Mouse (Mus musculus): ENCODE results near the gene Gm28308. TPM values are rescaled to one million over a fixed set of nuclear protein-coding genes. Genes with fewer than 3 reads are reported as not detected.

Gene Gm28308
- polyA plus RNA-seq, 1 experiment from 2014 or later = not detected

- no peaks in the 10 kb centered on the region for H3K36me3 ChIP-seq
- no peak for ATAC-seq (ENCODE audit: extremely low read depth, insufficient number of reproducible peaks, low FRiP score, low TSS enrichment)
- 16% methylated on average over 16 of the region's 16 CpGs for WGBS
- H3K9me3 ChIP-seq = no peaks in the 10 kb centered on the region
- no peak overlapping the region for H3K4me2 ChIP-seq
- peaks cover 99% of the 10 kb centered on the region for H3K27me3 ChIP-seq (replicated peaks)
- H3K4me3 ChIP-seq = no peak overlapping the region
- H3K27ac ChIP-seq (replicated peaks) = no peak overlapping the region
- no peak overlapping the region for H3K9ac ChIP-seq
- peaks cover 8% of the 10 kb centered on the region; the same call in 1 of the 2 replicates for H3K4me1 ChIP-seq
Observed at GRCm38 (mm10) chr6:52152226-52153193, 60.6 kb downstream of the Gm28308 start.

- WGBS = 29% methylated on average over 4 of the region's 4 CpGs
- 0 out of 2 replicates have a peak, but pooled peaks cover 5% of the 10 kb centered on the region for H3K4me1 ChIP-seq
- no peak for ATAC-seq (ENCODE audit: extremely low read depth, insufficient number of reproducible peaks, low FRiP score, low TSS enrichment)
- no peak overlapping the region for H3K4me3 ChIP-seq
- H3K27me3 ChIP-seq (replicated peaks) = peaks cover 99% of the 10 kb centered on the region
- no peak overlapping the region for H3K4me2 ChIP-seq
- no peaks in the 10 kb centered on the region for H3K36me3 ChIP-seq
- H3K9ac ChIP-seq = no peak overlapping the region
- H3K9me3 ChIP-seq = no peaks in the 10 kb centered on the region
- H3K27ac ChIP-seq (replicated peaks) = no peak overlapping the region
Observed at GRCm38 (mm10) chr6:52151571-52151970, 61.6 kb downstream of the Gm28308 start.

- Histone ChIP-seq H3K4me2 (peak overlapping the region; percentile 36), H3K4me1 (0 out of 2 replicates have a peak, but pooled peaks cover 4% of the 10 kb centered on the region), H3K27ac (replicated peaks) (no peak overlapping the region), H3K27me3 (replicated peaks) (peaks cover 94% of the 10 kb centered on the region), H3K9ac (no peak overlapping the region), H3K9me3 (no peaks in the 10 kb centered on the region), H3K36me3 (no peaks in the 10 kb centered on the region), H3K4me3 (no peak overlapping the region)
- no peak for ATAC-seq (ENCODE audit: extremely low read depth, insufficient number of reproducible peaks, low FRiP score, low TSS enrichment)
- 7% methylated on average over 15 of the region's 16 CpGs for WGBS
Observed at GRCm38 (mm10) chr6:52150401-52150966, 62.7 kb downstream of the Gm28308 start.

- H3K9me3 ChIP-seq = no peaks in the 10 kb centered on the region
- ATAC-seq (ENCODE audit: extremely low read depth, insufficient number of reproducible peaks, low FRiP score, low TSS enrichment) = no peak
- H3K4me3 ChIP-seq = no peak overlapping the region
- 79% methylated on average over 5 of the region's 5 CpGs for WGBS
- H3K36me3 ChIP-seq = no peaks in the 10 kb centered on the region
- no peak overlapping the region for H3K9ac ChIP-seq
- no peak overlapping the region for H3K4me2 ChIP-seq
- H3K27me3 ChIP-seq (replicated peaks) = peaks cover 48% of the 10 kb centered on the region
- H3K27ac ChIP-seq (replicated peaks) = no peak overlapping the region
- no peaks in the 10 kb centered on the region for H3K4me1 ChIP-seq
Observed at GRCm38 (mm10) chr6:52139115-52139514, 74.0 kb downstream of the Gm28308 start.

GRCm38 (mm10) chr6:52138576-52138975 lies 74.6 kb downstream of the Gm28308 start:
- no peak for ATAC-seq (ENCODE audit: extremely low read depth, insufficient number of reproducible peaks, low FRiP score, low TSS enrichment)
- 67% methylated on average over 10 of the region's 10 CpGs for WGBS
- Histone ChIP-seq H3K27me3 (replicated peaks) (peaks cover 52% of the 10 kb centered on the region), H3K27ac (replicated peaks) (no peak overlapping the region), H3K4me1 (no peaks in the 10 kb centered on the region), H3K4me3 (no peak overlapping the region), H3K9ac (no peak overlapping the region), H3K4me2 (no peak overlapping the region), H3K9me3 (no peaks in the 10 kb centered on the region), H3K36me3 (no peaks in the 10 kb centered on the region)

- H3K27me3 ChIP-seq (replicated peaks) = peaks cover 51% of the 10 kb centered on the region
- H3K27ac ChIP-seq (replicated peaks) = no peak overlapping the region
- H3K4me2 ChIP-seq = no peak overlapping the region
- H3K4me3 ChIP-seq = no peak overlapping the region
- H3K9me3 ChIP-seq = no peaks in the 10 kb centered on the region
- no peak for ATAC-seq (ENCODE audit: extremely low read depth, insufficient number of reproducible peaks, low FRiP score, low TSS enrichment)
- H3K9ac ChIP-seq = no peak overlapping the region
- H3K36me3 ChIP-seq = no peaks in the 10 kb centered on the region
- 73% methylated on average over 9 of the region's 9 CpGs for WGBS
- H3K4me1 ChIP-seq = no peaks in the 10 kb centered on the region
Observed at GRCm38 (mm10) chr6:52137841-52138535, 75.2 kb downstream of the Gm28308 start.

GRCm38 (mm10) chr6:52123673-52124072 lies 89.5 kb downstream of the Gm28308 start:
- Histone ChIP-seq H3K4me2 (no peak overlapping the region), H3K36me3 (no peaks in the 10 kb centered on the region), H3K27me3 (replicated peaks) (peaks cover 66% of the 10 kb centered on the region), H3K4me3 (no peak overlapping the region), H3K27ac (replicated peaks) (no peak overlapping the region), H3K9me3 (peaks cover 11% of the 10 kb centered on the region), H3K4me1 (no peaks in the 10 kb centered on the region), H3K9ac (no peak overlapping the region)
- 73% methylated on average over 4 of the region's 4 CpGs for WGBS
- ATAC-seq (ENCODE audit: extremely low read depth, insufficient number of reproducible peaks, low FRiP score, low TSS enrichment) = no peak

GRCm38 (mm10) chr6:52121173-52121572 lies 92.0 kb downstream of the Gm28308 start:
- Histone ChIP-seq H3K9ac (no peak overlapping the region), H3K9me3 (no peaks in the 10 kb centered on the region), H3K36me3 (no peaks in the 10 kb centered on the region), H3K4me2 (no peak overlapping the region), H3K27me3 (replicated peaks) (peaks cover 75% of the 10 kb centered on the region), H3K27ac (replicated peaks) (no peak overlapping the region), H3K4me3 (no peak overlapping the region), H3K4me1 (peaks cover 5% of the 10 kb centered on the region; the same call in 1 of the 2 replicates)
- whole genome bisulfite sequencing = 54% methylated on average over 3 of the region's 3 CpGs
- ATAC-seq (ENCODE audit: extremely low read depth, insufficient number of reproducible peaks, low FRiP score, low TSS enrichment) = no peak

- Histone ChIP-seq H3K4me2 (no peak overlapping the region), H3K4me3 (no peak overlapping the region), H3K9ac (no peak overlapping the region), H3K4me1 (peaks cover 5% of the 10 kb centered on the region; the same call in 1 of the 2 replicates), H3K9me3 (no peaks in the 10 kb centered on the region), H3K27ac (replicated peaks) (no peak overlapping the region), H3K27me3 (replicated peaks) (peaks cover 88% of the 10 kb centered on the region), H3K36me3 (no peaks in the 10 kb centered on the region)
- 46% methylated on average over 6 of the region's 6 CpGs for WGBS
- ATAC-seq (ENCODE audit: extremely low read depth, insufficient number of reproducible peaks, low FRiP score, low TSS enrichment) = no peak
Observed at GRCm38 (mm10) chr6:52118903-52119635, 94.1 kb downstream of the Gm28308 start.

- Histone ChIP-seq H3K27me3 (replicated peaks) (peaks cover 93% of the 10 kb centered on the region), H3K9ac (no peak overlapping the region), H3K4me3 (no peak overlapping the region), H3K4me2 (no peak overlapping the region), H3K36me3 (no peaks in the 10 kb centered on the region), H3K9me3 (no peaks in the 10 kb centered on the region), H3K4me1 (peaks cover 5% of the 10 kb centered on the region; the same call in 1 of the 2 replicates), H3K27ac (replicated peaks) (no peak overlapping the region)
- ATAC-seq (ENCODE audit: extremely low read depth, insufficient number of reproducible peaks, low FRiP score, low TSS enrichment) = no peak
- WGBS = 10% methylated on average over 5 of the region's 5 CpGs
Observed at GRCm38 (mm10) chr6:52115899-52116298, 97.2 kb downstream of the Gm28308 start.
